Mouse (Mus musculus): ENCODE results near the gene 1700037C18Rik. TPM values are rescaled to one million over a fixed set of nuclear protein-coding genes. Genes with fewer than 3 reads are reported as not detected.
A peak's percentile ranks its signal among the peaks of the same experiment; 100 is the strongest.
"Not testable (repeated sequence)": the region's sequence is repeated elsewhere in the genome, so short reads cannot be mapped to it uniquely, and the experiment has no call there.

The 1700037C18Rik gene
- total RNA-seq, 2 experiments from 2014 or later, result 2.1 to 3.0 TPM

- DNase-seq, result peak; percentile 91 to 93
These were observed 36.1 kb downstream of the 1700037C18Rik start, which contains the start of gene Naa60 for GRCm38 (mm10) chr16:3872216-3873047. Naa60 (plus strand) TSS chr16:3872375.

GRCm38 (mm10) chr16:3871815-3872214 is 36.7 kb downstream of the 1700037C18Rik start:
- no peak for DNase-seq

- no peak for DNase-seq
These were observed 49.2 kb downstream of the 1700037C18Rik start for GRCm38 (mm10) chr16:3859254-3859653.

GRCm38 (mm10) chr16:3855776-3856175 is 52.7 kb downstream of the 1700037C18Rik start:
- DNase-seq, result no peak

GRCm38 (mm10) chr16:3854437-3855182 is 53.9 kb downstream of the 1700037C18Rik start:
- no peak for DNase-seq

- DNase-seq, result no peak
These were observed 55.9 kb downstream of the 1700037C18Rik start for GRCm38 (mm10) chr16:3852586-3852985.

- not testable (repeated sequence) for DNase-seq
These were observed 57.2 kb downstream of the 1700037C18Rik start for GRCm38 (mm10) chr16:3851301-3851700.

- DNase-seq, result no peak
These were observed 60.1 kb downstream of the 1700037C18Rik start for GRCm38 (mm10) chr16:3848416-3848815.

- DNase-seq, result no peak
These were observed 60.6 kb downstream of the 1700037C18Rik start for GRCm38 (mm10) chr16:3847871-3848270.

- peak; percentile 98 for DNase-seq
These were observed 61.6 kb downstream of the 1700037C18Rik start, which contains the start of gene Zfp174 for GRCm38 (mm10) chr16:3846711-3847518. Zfp174 (plus strand) TSS chr16:3847268.

Small RNA genes lying within 50 kb of the gene (microRNA-seq; reads per million reads assigned to microRNA genes)
- 0 reads per million in 2 experiments for gene Gm23493

Other genes starting within 250 kb of the 1700037C18Rik start
- gene Mefv, start 190.6 kb downstream of the 1700037C18Rik start, total RNA-seq (2021), result under 1 TPM in 1 of 2 experiments, not detected in 1; 0.12 TPM
- gene Zfp263, start 164.6 kb downstream of the 1700037C18Rik start, total RNA-seq (2021), result 1 to 10 TPM; 7.4 to 8.7 TPM
- gene Olfr15, start 77.8 kb downstream of the 1700037C18Rik start, total RNA-seq (2021), result not detected
- gene Zfp174, start 61.4 kb downstream of the 1700037C18Rik start, total RNA-seq (2021), result 1 to 10 TPM; 1.3 to 1.4 TPM
- 10 to 100 TPM; 39.6 to 56.8 TPM for gene Naa60, start 36.3 kb downstream of the 1700037C18Rik start, total RNA-seq (2021)
- gene Zfp597, start 24.1 kb downstream of the 1700037C18Rik start, total RNA-seq (2021), result 10 to 100 TPM in 1 of 2 experiments, 1 to 10 TPM in 1; 9.6 to 10.7 TPM
- gene Gm20695, start 24.0 kb downstream of the 1700037C18Rik start, total RNA-seq (2021), result not detected
- 10 to 100 TPM; 10.9 to 11.6 TPM for gene Cluap1, start 112 bp upstream of the 1700037C18Rik start, total RNA-seq (2021)
- 1 to 10 TPM; 1.4 to 1.8 TPM for gene Nlrc3, start 67.9 kb upstream of the 1700037C18Rik start, total RNA-seq (2021)
- gene Slx4, start 95.1 kb upstream of the 1700037C18Rik start, total RNA-seq (2021), result 1 to 10 TPM; 7.7 to 8.8 TPM
- gene Dnase1, start 128.3 kb upstream of the 1700037C18Rik start, total RNA-seq (2021), result not detected
- gene Trap1, start 169.1 kb upstream of the 1700037C18Rik start, total RNA-seq (2021), result 100 to 1,000 TPM; 144 to 155 TPM

All from heart, adult 18-20 months (tissue).